Mouse (Mus musculus) myocyte (in vitro differentiated cells): ENCODE measurements around the gene Pcbd1.

Source experiments
- CEBPB ChIP-seq: IDR thresholded peaks from 2 replicates; pipeline ENCODE4 v1.6.1; 2011; ENCODE audit warnings: mild to moderate bottlenecking, moderate library complexity; ENCODE audit not compliant: poor library complexity, insufficient read depth, severe bottlenecking
- E2F4 ChIP-seq: IDR thresholded peaks from one replicate; pipeline ENCODE4 v1.6.1; 2011; ENCODE audit warnings: mild to moderate bottlenecking, control low read depth, moderate library complexity; ENCODE audit not compliant: insufficient read depth
- MAX ChIP-seq: IDR thresholded peaks from one replicate; pipeline ENCODE4 v1.6.1; 2011; ENCODE audit warnings: low read depth, mild to moderate bottlenecking, control low read depth
- MYOD1 ChIP-seq, 3 experiments: IDR thresholded peaks; one replicate each; pipeline ENCODE4 v1.6.1; 2011; ENCODE audit warnings: control low read depth in 2 of 3, low read depth in 2 of 3, mild to moderate bottlenecking in 2 of 3, moderate library complexity in 1 of 3; ENCODE audit not compliant: insufficient read length in 2 of 3, control insufficient read depth in 1 of 3
- MYOG ChIP-seq, 3 experiments: IDR thresholded peaks; one replicate each; pipeline ENCODE4 v1.6.1; 2011; ENCODE audit warnings: control low read depth in 2 of 3, low read depth in 2 of 3, mild to moderate bottlenecking in 2 of 3; ENCODE audit not compliant: insufficient read length in 2 of 3, control insufficient read depth in 1 of 3, insufficient read depth in 1 of 3
- POLR2A ChIP-seq: IDR thresholded peaks from one replicate; pipeline ENCODE4 v1.6.1; 2011; ENCODE audit warnings: low read depth, mild to moderate bottlenecking, control low read depth, moderate library complexity; ENCODE audit not compliant: insufficient read length
- POLR2AphosphoS2 ChIP-seq: IDR thresholded peaks from one replicate; pipeline ENCODE4 v1.6.1; 2011; ENCODE audit warnings: low read depth, control low read depth; ENCODE audit not compliant: insufficient read length
- REST ChIP-seq: IDR thresholded peaks from one replicate; pipeline ENCODE4 v1.6.1; 2011; ENCODE audit warnings: mild to moderate bottlenecking, control low read depth, moderate library complexity; ENCODE audit not compliant: insufficient read depth, insufficient read length
- SRF ChIP-seq: IDR thresholded peaks from one replicate; pipeline ENCODE4 v1.6.1; 2011; ENCODE audit warnings: low read depth; ENCODE audit not compliant: control insufficient read depth, insufficient read length
- TCF12 ChIP-seq: IDR thresholded peaks from one replicate; pipeline ENCODE4 v1.6.1; 2011; ENCODE audit warnings: mild to moderate bottlenecking, control low read depth; ENCODE audit not compliant: poor library complexity, insufficient read depth, severe bottlenecking
- TCF3 ChIP-seq: IDR thresholded peaks from one replicate; pipeline ENCODE4 v1.6.1; 2011; ENCODE audit warnings: low read depth, control low read depth; ENCODE audit not compliant: insufficient read length
- USF1 ChIP-seq: IDR thresholded peaks from one replicate; pipeline ENCODE4 v1.6.1; 2011; ENCODE audit warnings: low read depth, mild to moderate bottlenecking, control low read depth, moderate library complexity

DNA sequence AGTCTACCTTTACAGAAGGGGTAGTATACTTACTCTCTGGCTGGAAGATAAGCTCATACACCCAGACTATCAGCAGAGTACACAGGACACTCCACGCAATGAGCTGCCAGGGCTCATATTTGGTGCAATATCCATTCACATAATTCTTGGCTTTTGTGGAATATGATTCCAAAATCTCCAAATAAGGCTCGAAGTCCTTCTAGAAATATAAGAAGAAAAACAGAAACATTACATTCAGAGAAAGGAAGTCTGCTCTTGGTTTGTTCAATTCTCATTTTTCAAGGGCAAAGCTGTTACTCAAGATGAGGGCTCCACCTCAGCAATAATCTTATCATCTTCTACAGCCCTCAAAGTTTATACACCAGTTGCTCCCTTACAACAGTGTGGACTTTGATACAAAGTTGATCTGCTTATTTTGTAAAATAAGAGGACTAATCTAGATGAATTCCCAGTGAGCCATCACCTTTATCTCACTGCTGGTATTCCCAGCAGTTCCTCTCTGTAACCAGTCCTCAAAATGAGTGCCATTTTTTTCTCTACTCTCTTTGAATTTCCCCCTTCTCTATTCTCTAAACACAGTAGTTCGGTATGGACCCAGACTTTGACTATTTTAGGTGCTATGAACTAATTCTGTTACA, 34.3 kb downstream of the Pcbd1 start:
- TF ChIP-seq E2F4 (no peak), CEBPB (no peak), POLR2A (no peak), MYOG (IDR thresholded peaks at IDR 0.05; ENCODE audit: control insufficient read depth in 1 of 3, insufficient read depth in 1 of 3, insufficient read length in 2 of 3, low read depth in 2 of 3) (no peak), TCF12 (no peak), POLR2AphosphoS2 (no peak), MAX (no peak), SRF (no peak), USF1 (no peak), TCF3 (no peak), MYOD1 (IDR thresholded peaks at IDR 0.05; ENCODE audit: control insufficient read depth in 1 of 3, insufficient read length in 2 of 3, low read depth in 2 of 3) (no peak), REST (no peak)
